Mouse (Mus musculus) embryonic facial prominence, embryonic 13.5 days (tissue): ENCODE measurements around the gene Impdh1. TPM values are rescaled to one million over a fixed set of nuclear protein-coding genes. Genes with fewer than 3 reads are reported as not detected.

Source experiments
- ATAC-seq: fragments of 200-750 bp; cut with Nextera tagmentation; 2 replicates; pipeline ENCODE4 v1.8.0; 2017; ENCODE audit warnings: low read depth; ENCODE audit not compliant: insufficient number of reproducible peaks, insufficient read depth, low FRiP score, low TSS enrichment
- H3K27ac ChIP-seq: fragments of 300-500 bp; sonication (generic); 2 replicates; pipeline ENCODE4 v1.5.1; 2015; ENCODE audit warnings: moderate library complexity, mild to moderate bottlenecking, inconsistent platforms
- H3K27me3 ChIP-seq: fragments of 300-500 bp; sonication (generic); 2 replicates; pipeline ENCODE4 v1.6.1; 2015; ENCODE audit warnings: mild to moderate bottlenecking, inconsistent platforms
- H3K36me3 ChIP-seq: fragments of 300-500 bp; sonication (generic); 2 replicates; pipeline ENCODE4 v1.6.1; 2015; ENCODE audit warnings: mild to moderate bottlenecking, inconsistent platforms
- H3K4me1 ChIP-seq: fragments of 300-500 bp; sonication (generic); 2 replicates; pipeline ENCODE4 v1.6.1; 2015; ENCODE audit warnings: inconsistent platforms
- H3K4me2 ChIP-seq: fragments of 300-500 bp; sonication (generic); 2 replicates; pipeline ENCODE4 v1.6.1; 2015; ENCODE audit warnings: moderate library complexity, mild to moderate bottlenecking, inconsistent platforms
- H3K4me3 ChIP-seq: fragments of 300-500 bp; sonication (generic); 2 replicates; pipeline ENCODE4 v1.5.1; 2015; ENCODE audit warnings: mild to moderate bottlenecking, inconsistent platforms
- H3K9ac ChIP-seq: fragments of 300-500 bp; sonication (generic); 2 replicates; pipeline ENCODE4 v1.6.1; 2015; ENCODE audit warnings: mild to moderate bottlenecking, inconsistent platforms
- H3K9me3 ChIP-seq: fragments of 300-500 bp; sonication (generic); 2 replicates; pipeline ENCODE4 v1.6.1; 2016; ENCODE audit warnings: inconsistent platforms
- WGBS: fragments of 180-500 bp; shearing (Covaris S2); methylation state at CpG from one replicate; pipeline ENCODE4 v1.1.7; 2015; ENCODE audit warnings: mixed read lengths; 5-methylcytosine and 5-hydroxymethylcytosine counted together
- microRNA-seq: library from miRNA; unstranded; fragments of <30 nt; microRNA quantifications from one replicate; pipeline ENCODE4, GENCODE M21; 2016
- polyA plus RNA-seq: library from polyadenylated mRNA; unstranded; fragments of >200 nt; fragmentation: Nextera tagmentation; extraction: Ambion mirVana; gene quantifications from 2 replicates; pipeline ENCODE4 v1.2.1, GENCODE M21; 2015

Gene Impdh1
- polyA plus RNA-seq, 1 experiment from 2014 or later = 39.5 TPM

GRCm38 (mm10) chr6:29160786-29161185 is 55.4 kb downstream of the Impdh1 start:
- H3K27me3 ChIP-seq = no peaks in the 10 kb centered on the region
- peaks cover 46% of the 10 kb centered on the region for H3K36me3 ChIP-seq
- peaks cover 8% of the 10 kb centered on the region for H3K4me1 ChIP-seq
- 82% methylated on average over 2 of the region's 2 CpGs for WGBS
- no peak overlapping the region for H3K9ac ChIP-seq
- H3K9me3 ChIP-seq = no peaks in the 10 kb centered on the region
- no peak overlapping the region for H3K4me3 ChIP-seq
- no peak for ATAC-seq
- H3K27ac ChIP-seq = no peak overlapping the region
- H3K4me2 ChIP-seq = no peak overlapping the region

GRCm38 (mm10) chr6:29156326-29156725 is 59.8 kb downstream of the Impdh1 start:
- H3K4me2 ChIP-seq = no peak overlapping the region
- no peak overlapping the region for H3K27ac ChIP-seq
- H3K9me3 ChIP-seq = no peaks in the 10 kb centered on the region
- no peak overlapping the region for H3K4me3 ChIP-seq
- no peak overlapping the region for H3K9ac ChIP-seq
- H3K36me3 ChIP-seq = peaks cover 84% of the 10 kb centered on the region
- 93% methylated on average over 5 of the region's 5 CpGs for WGBS
- H3K4me1 ChIP-seq = no peaks in the 10 kb centered on the region
- ATAC-seq = no peak
- H3K27me3 ChIP-seq = no peaks in the 10 kb centered on the region

Small RNA genes within 50 kb of the gene (microRNA-seq; reads per million reads assigned to microRNA genes)
- gene Gm24303 = not detected

Other genes starting within 250 kb of the Impdh1 start
- gene Lep, start 156.1 kb downstream of the Impdh1 start, polyA plus RNA-seq = not detected in 2 replicates
- 47.4 and 50.6 TPM in 2 replicates for gene Rbm28, start 51.4 kb downstream of the Impdh1 start, polyA plus RNA-seq
- gene Prrt4, start 36.8 kb downstream of the Impdh1 start, polyA plus RNA-seq = 1.2 and 1.3 TPM in 2 replicates
- 43.1 and 45.7 TPM in 2 replicates for gene Hilpda, start 56.1 kb upstream of the Impdh1 start, polyA plus RNA-seq
- 0.55 and 1.0 TPM in 2 replicates for gene Fam71f2, start 63.2 kb upstream of the Impdh1 start, polyA plus RNA-seq
- not detected in 2 replicates for gene Fam71f1, start 102.8 kb upstream of the Impdh1 start, polyA plus RNA-seq
- gene Calu, start 131.7 kb upstream of the Impdh1 start, polyA plus RNA-seq = 378 and 449 TPM in 2 replicates
- gene Opn1sw, start 172.1 kb upstream of the Impdh1 start, polyA plus RNA-seq = 0.70 and 1.0 TPM in 2 replicates
- 20.2 and 30.7 TPM in 2 replicates for gene Ccdc136, start 179.9 kb upstream of the Impdh1 start, polyA plus RNA-seq
- gene Flnc, start 216.9 kb upstream of the Impdh1 start, polyA plus RNA-seq = 11.3 and 12.2 TPM in 2 replicates